Mouse (Mus musculus) small intestine, adult 2 months (tissue): Measurements from ENCODE around the gene P2rx3. TPM values are rescaled to one million over a fixed set of nuclear protein-coding genes. Genes with fewer than 3 reads are reported as not detected.

ENCODE experiments used
- H3K27ac ChIP-seq: fragments of 200-500 bp; 2 replicates; pipeline ENCODE4 v1.5.1; 2012; ENCODE audit warnings: low read depth, low read length, control low read depth, inconsistent platforms; ENCODE audit not compliant: insufficient read depth
- H3K27me3 ChIP-seq: fragments of 200-500 bp; 2 replicates; pipeline ENCODE4 v1.6.1; 2012; ENCODE audit warnings: mild to moderate bottlenecking, moderate library complexity, low read length, inconsistent platforms; ENCODE audit not compliant: control insufficient read depth, insufficient read depth
- H3K36me3 ChIP-seq: fragments of 200-500 bp; 2 replicates; pipeline ENCODE4 v1.6.1; 2012; ENCODE audit warnings: mild to moderate bottlenecking, low read length, control low read depth, inconsistent platforms; ENCODE audit not compliant: control insufficient read depth, insufficient read depth
- H3K4me1 ChIP-seq: fragments of 200-500 bp; 2 replicates; pipeline ENCODE4 v1.6.1; 2012; ENCODE audit warnings: low read length, inconsistent platforms, mixed read lengths; ENCODE audit not compliant: control insufficient read depth, insufficient read depth, insufficient read length
- H3K4me3 ChIP-seq: fragments of 200-500 bp; 2 replicates; pipeline ENCODE4 v1.5.1; 2012; ENCODE audit warnings: low read depth, mild to moderate bottlenecking, control low read depth, inconsistent platforms, low read length, moderate library complexity
- CTCF ChIP-seq: fragments of 200-500 bp; IDR thresholded peaks from 2 replicates; pipeline ENCODE4 v1.5.1; 2012; ENCODE audit warnings: low read depth, mild to moderate bottlenecking, control low read depth, inconsistent platforms, low read length, moderate library complexity, mixed read lengths; ENCODE audit not compliant: insufficient replicate concordance, insufficient read length; ENCODE audit errors: extremely low read depth
- POLR2A ChIP-seq: fragments of 200-500 bp; IDR thresholded peaks from 2 replicates; pipeline ENCODE4 v1.6.1; 2012; ENCODE audit warnings: low read depth, mild to moderate bottlenecking, control low read depth, inconsistent platforms, low read length, moderate library complexity
- WGBS: fragments of 180-500 bp; shearing (Covaris S2); methylation state at CpG from one replicate; pipeline ENCODE4 v1.1.7; 2018; 5-methylcytosine and 5-hydroxymethylcytosine counted together
- polyA plus RNA-seq: library from polyadenylated mRNA; depleted of rRNA; stranded (reverse); fragments of >200 nt; gene quantifications from 2 replicates; pipeline ENCODE4 v1.2.3, GENCODE M21; 2012

P2rx3 gene
- polyA plus RNA-seq, 1 experiment, result 0.16 TPM

GRCm38 (mm10) chr2:85027281-85027680 lies 10.0 kb downstream of the P2rx3 start:
- WGBS, result 72% methylated on average over 5 of the region's 5 CpGs
- peaks cover 5% of the 10 kb centered on the region; the same call in 1 of the 2 replicates for H3K4me1 ChIP-seq
- TF ChIP-seq POLR2A (no peak), CTCF (no peak)
- H3K27ac ChIP-seq, result no peak overlapping the region
- H3K27me3 ChIP-seq, result no peaks in the 10 kb centered on the region
- H3K36me3 ChIP-seq, result no peaks in the 10 kb centered on the region
- no peak overlapping the region for H3K4me3 ChIP-seq

DNA sequence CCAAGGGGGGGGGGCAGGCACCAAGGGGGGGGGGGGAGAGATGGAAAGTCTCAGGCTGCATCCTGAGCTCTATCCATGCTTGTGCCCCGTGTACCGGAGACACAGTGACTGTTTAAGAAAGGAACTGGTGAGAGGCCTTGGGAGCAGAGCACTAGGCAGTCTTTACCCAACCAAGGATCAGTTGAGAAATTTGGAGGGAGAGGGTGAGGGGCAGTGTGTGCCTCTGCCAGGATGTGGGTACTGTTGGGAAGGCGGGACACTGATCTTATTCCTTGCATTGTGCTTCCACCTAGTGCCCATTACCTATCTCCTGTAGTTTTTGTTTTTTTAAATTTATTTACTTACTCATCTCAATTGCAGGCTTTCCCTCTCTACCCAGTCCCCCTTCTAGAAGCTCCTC lies 11.1 kb downstream of the P2rx3 start:
- H3K4me3 ChIP-seq, result no peak overlapping the region
- H3K4me1 ChIP-seq, result peaks cover 5% of the 10 kb centered on the region; the same call in 1 of the 2 replicates
- WGBS, result 88% methylated on average over 3 of the region's 3 CpGs
- H3K36me3 ChIP-seq, result no peaks in the 10 kb centered on the region
- no peak overlapping the region for H3K27ac ChIP-seq
- H3K27me3 ChIP-seq, result no peaks in the 10 kb centered on the region
- TF ChIP-seq POLR2A, result no peak

GRCm38 (mm10) chr2:85022043-85022442 lies 15.2 kb downstream of the P2rx3 start:
- 24% methylated on average over 4 of the region's 4 CpGs for WGBS
- TF ChIP-seq POLR2A (no peak), CTCF (peak; percentile 61; the same call in 1 of the 2 replicates)
- no peak overlapping the region for H3K27ac ChIP-seq
- H3K27me3 ChIP-seq, result no peaks in the 10 kb centered on the region
- no peak overlapping the region for H3K4me3 ChIP-seq
- H3K36me3 ChIP-seq, result no peaks in the 10 kb centered on the region
- H3K4me1 ChIP-seq, result no peaks in the 10 kb centered on the region

DNA sequence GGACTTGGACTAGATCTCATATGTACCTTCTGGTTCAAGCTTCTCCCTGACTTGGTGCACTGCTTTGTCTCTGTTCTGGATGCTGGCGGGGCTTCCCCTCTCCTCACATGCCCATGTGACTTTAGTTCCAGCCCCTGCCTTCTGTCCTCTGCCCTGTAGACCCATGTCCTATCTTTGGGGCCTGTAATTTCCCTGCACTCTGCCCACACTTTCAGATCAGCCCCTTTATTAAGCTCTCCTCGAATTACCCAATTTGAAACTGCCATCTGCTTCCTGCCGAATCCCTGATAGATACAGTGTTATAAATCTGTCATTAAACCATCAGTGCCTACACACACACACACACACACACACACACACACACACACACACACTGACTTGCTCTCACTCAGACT lies 22.7 kb downstream of the P2rx3 start:
- Histone ChIP-seq H3K27me3 (no peaks in the 10 kb centered on the region), H3K4me3 (no peak overlapping the region), H3K4me1 (peaks cover 6% of the 10 kb centered on the region; the same call in 1 of the 2 replicates), H3K27ac (no peak overlapping the region), H3K36me3 (no peaks in the 10 kb centered on the region)
- TF ChIP-seq CTCF (no peak), POLR2A (no peak)
- WGBS, result 29% methylated on average over 3 of the region's 3 CpGs

GRCm38 (mm10) chr2:85013826-85014587 lies 23.3 kb downstream of the P2rx3 start:
- Histone ChIP-seq H3K4me1 (peaks cover 8% of the 10 kb centered on the region; the same call in 1 of the 2 replicates), H3K4me3 (no peak overlapping the region), H3K36me3 (no peaks in the 10 kb centered on the region), H3K27me3 (no peaks in the 10 kb centered on the region), H3K27ac (no peak overlapping the region)
- WGBS, result 70% methylated on average over 5 of the region's 5 CpGs
- TF ChIP-seq CTCF, result no peak
- TF ChIP-seq POLR2A, result no peak

DNA sequence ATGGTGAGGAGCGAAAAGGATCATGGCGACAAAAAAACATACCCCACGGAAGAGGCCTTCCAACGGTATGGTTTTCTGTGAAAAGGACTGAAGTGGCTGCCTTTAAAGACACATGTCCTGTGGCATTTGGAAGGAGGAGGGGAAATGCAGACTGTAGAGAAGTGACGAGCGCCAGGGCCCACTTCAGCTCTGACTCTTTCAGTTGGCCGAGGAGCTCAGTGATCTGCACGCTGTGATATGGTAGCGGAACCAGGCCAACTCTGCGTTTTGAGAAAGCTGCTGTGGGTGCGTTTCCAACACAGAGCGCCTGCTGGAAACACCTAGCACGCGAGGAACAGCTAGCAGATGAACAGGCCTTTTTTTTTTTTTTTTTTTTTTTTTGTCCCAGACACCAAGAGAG lies 24.6 kb downstream of the P2rx3 start:
- TF ChIP-seq CTCF (no peak), POLR2A (no peak)
- 85% methylated on average over 14 of the region's 14 CpGs for WGBS
- H3K27ac ChIP-seq, result no peak overlapping the region
- no peaks in the 10 kb centered on the region for H3K36me3 ChIP-seq
- no peaks in the 10 kb centered on the region for H3K27me3 ChIP-seq
- H3K4me3 ChIP-seq, result no peak overlapping the region
- H3K4me1 ChIP-seq, result peaks cover 8% of the 10 kb centered on the region; the same call in 1 of the 2 replicates

DNA sequence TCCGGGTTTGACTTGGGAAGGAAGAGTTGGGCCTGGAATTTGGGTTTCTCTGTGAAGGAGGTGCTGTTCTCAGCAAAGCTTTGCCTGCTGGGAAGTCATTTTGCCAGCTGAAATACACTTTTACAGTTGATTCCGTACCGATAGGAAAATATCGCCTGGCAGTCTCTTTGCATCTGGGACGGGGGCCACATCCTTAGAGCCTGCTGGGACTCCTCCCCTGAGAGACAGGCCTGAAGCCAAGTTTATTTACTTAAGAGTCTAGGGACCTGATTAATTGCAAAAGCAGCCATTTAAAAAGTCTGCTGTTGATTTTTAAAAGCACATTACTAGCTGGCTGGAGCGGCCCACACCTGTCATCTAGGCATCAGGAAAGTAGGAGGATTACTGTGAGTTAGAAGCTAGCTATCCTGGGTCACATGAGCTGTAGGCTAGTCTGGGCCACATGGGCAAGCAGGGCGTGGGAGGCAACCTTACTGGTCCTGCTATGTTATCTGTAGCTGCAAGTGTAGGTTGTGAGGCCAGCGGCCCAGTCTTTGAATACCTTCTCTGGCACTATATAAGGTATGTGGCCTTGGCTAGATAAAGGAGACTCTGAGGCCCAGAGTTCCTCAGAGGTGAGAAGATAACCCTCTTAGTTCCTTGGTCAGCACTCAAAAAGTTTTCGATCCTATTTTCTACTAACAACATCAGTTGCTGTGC lies 25.2 kb downstream of the P2rx3 start:
- peaks cover 8% of the 10 kb centered on the region; the same call in 1 of the 2 replicates for H3K4me1 ChIP-seq
- H3K36me3 ChIP-seq, result no peaks in the 10 kb centered on the region
- TF ChIP-seq POLR2A (no peak), CTCF (no peak)
- 32% methylated on average over 9 of the region's 9 CpGs for WGBS
- no peak overlapping the region for H3K4me3 ChIP-seq
- no peaks in the 10 kb centered on the region for H3K27me3 ChIP-seq
- H3K27ac ChIP-seq, result no peak overlapping the region
